Mouse (Mus musculus): ENCODE data around the gene Usp54. TPM values are rescaled to one million over a fixed set of nuclear protein-coding genes. Genes with fewer than 3 reads are reported as not detected.

Gene Usp54
- total and polyA plus RNA-seq, 3 experiments: 5.3 to 11.7 (median 5.4) TPM

DNA sequence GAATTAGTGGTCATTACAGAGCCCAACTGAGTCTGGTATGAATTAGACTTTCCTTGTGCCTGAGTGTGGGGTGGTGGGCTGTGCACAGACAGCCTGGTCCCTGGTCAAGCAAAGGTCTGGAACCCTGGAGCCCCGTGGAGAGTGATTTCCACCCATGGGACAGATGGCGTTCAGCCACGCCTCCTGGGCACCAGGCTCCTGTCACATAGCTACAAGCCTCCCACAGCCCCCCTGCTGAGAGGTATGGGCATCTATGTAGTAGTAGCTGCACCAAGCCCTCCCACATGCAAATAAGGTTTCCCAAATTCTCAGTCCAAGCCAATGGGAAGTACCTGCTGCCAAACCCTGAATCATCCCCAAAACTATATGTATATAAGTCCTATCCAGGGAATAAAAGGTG, 13.9 kb downstream of the Usp54 start:
- dilution Hi-C loops (cut with MboI; ENCODE audit: extremely low pct_ligation_motif_present, extremely low pct_unique_long_range_greater_than_20kb, low sequenced_read_pairs): no loop called here
- DNase-seq (ENCODE audit: extremely low read depth): no peak
- TF ChIP-seq UBTF (IDR thresholded peaks at IDR 0.05; ENCODE audit: low read depth, low read length) (no peak), NRF1 (IDR thresholded peaks at IDR 0.05; ENCODE audit: low read depth, low read length) (no peak), JUN (IDR thresholded peaks at IDR 0.05; ENCODE audit: insufficient read depth, low read depth, low read length) (no peak), ZMIZ1 (IDR thresholded peaks at IDR 0.05; ENCODE audit: low read depth, low read length) (no peak), RAD21 (IDR thresholded peaks at IDR 0.05; ENCODE audit: low read depth, low read length) (no peak), USF1 (IDR thresholded peaks at IDR 0.05; ENCODE audit: low read depth, low read length) (no peak), EP300 (IDR thresholded peaks at IDR 0.05; ENCODE audit: low read length) (no peak), BHLHE40 (IDR thresholded peaks at IDR 0.05; ENCODE audit: low read depth, low read length) (no peak)
- no peaks in the 10 kb centered on the region for H3K27me3 ChIP-seq (replicated peaks)
- no peaks in the 10 kb centered on the region for H3K9me3 ChIP-seq (replicated peaks; ENCODE audit: low read length)
- H3K4me1 ChIP-seq (ENCODE audit: control insufficient read depth in 1 of 2, insufficient read depth in 2 of 2): peaks cover 2 to 8% of the 10 kb centered on the region in 2 experiments; a peak in 2 of 4 replicates
- H3K79me2 ChIP-seq (replicated peaks; ENCODE audit: control insufficient read depth, extremely low read depth, insufficient read depth, poor library complexity, severe bottlenecking): peaks cover 3% of the 10 kb centered on the region; the same call in 1 of the 2 replicates
- no peak overlapping the region for H3K4me2 ChIP-seq (ENCODE audit: insufficient read depth, low read depth, poor library complexity, severe bottlenecking)
- no peak overlapping the region for H3K9ac ChIP-seq (ENCODE audit: insufficient read depth, low read depth)
- no peak overlapping the region for H3K27ac ChIP-seq (ENCODE audit: insufficient read depth, low read depth)
- H3K4me3 ChIP-seq (replicated peaks in 1 of 3; ENCODE audit: low read depth in 2 of 3, low read length in 2 of 3, poor library complexity in 1 of 3): no peak overlapping the region
- in situ Hi-C loops (cut with MboI; ENCODE audit: low pct_ligation_motif_present, low pct_unique_long_range_greater_than_20kb, low sequenced_read_pairs): no loop called here
- H3K36me3 ChIP-seq (replicated peaks in 1 of 2; ENCODE audit: control insufficient read depth in 1 of 2, insufficient read depth in 1 of 2, low read length in 1 of 2): peaks cover 0 to 29% of the 10 kb centered on the region in 2 experiments

- no peak overlapping the region for H3K9ac ChIP-seq (ENCODE audit: insufficient read depth, low read depth)
- peaks cover 2 to 8% of the 10 kb centered on the region in 2 experiments; a peak in 2 of 4 replicates for H3K4me1 ChIP-seq (ENCODE audit: control insufficient read depth in 1 of 2, insufficient read depth in 2 of 2)
- H3K27ac ChIP-seq (ENCODE audit: insufficient read depth, low read depth): no peak overlapping the region
- H3K27me3 ChIP-seq (replicated peaks): no peaks in the 10 kb centered on the region
- DNase-seq (ENCODE audit: extremely low read depth): no peak
- dilution Hi-C loops (cut with MboI; ENCODE audit: extremely low pct_ligation_motif_present, extremely low pct_unique_long_range_greater_than_20kb, low sequenced_read_pairs): no loop called here
- no peak overlapping the region for H3K4me3 ChIP-seq (replicated peaks in 1 of 3; ENCODE audit: low read depth in 2 of 3, low read length in 2 of 3, poor library complexity in 1 of 3)
- in situ Hi-C loops (cut with MboI; ENCODE audit: low pct_ligation_motif_present, low pct_unique_long_range_greater_than_20kb, low sequenced_read_pairs): no loop called here
- peaks cover 0 to 29% of the 10 kb centered on the region in 2 experiments for H3K36me3 ChIP-seq (replicated peaks in 1 of 2; ENCODE audit: control insufficient read depth in 1 of 2, insufficient read depth in 1 of 2, low read length in 1 of 2)
- no peaks in the 10 kb centered on the region for H3K9me3 ChIP-seq (replicated peaks; ENCODE audit: low read length)
- no peaks in the 10 kb centered on the region; the same call in 1 of the 2 replicates for H3K79me2 ChIP-seq (replicated peaks; ENCODE audit: control insufficient read depth, extremely low read depth, insufficient read depth, poor library complexity, severe bottlenecking)
- no peak overlapping the region for H3K4me2 ChIP-seq (ENCODE audit: insufficient read depth, low read depth, poor library complexity, severe bottlenecking)
- TF ChIP-seq NRF1 (IDR thresholded peaks at IDR 0.05; ENCODE audit: low read depth, low read length) (no peak), NELFE (IDR thresholded peaks at IDR 0.05; ENCODE audit: low read depth, low read length) (no peak), ETS1 (conservative IDR thresholded peaks at IDR 0.05; ENCODE audit: low read depth, low read length) (no peak), SIN3A (IDR thresholded peaks at IDR 0.05; ENCODE audit: low read length) (no peak), MYC (IDR thresholded peaks at IDR 0.05; ENCODE audit: low read depth, low read length) (no peak), ELF1 (IDR thresholded peaks at IDR 0.05; ENCODE audit: low read depth, low read length) (no peak), POLR2AphosphoS2 (IDR thresholded peaks at IDR 0.05; ENCODE audit: low read depth, low read length) (no peak), UBTF (IDR thresholded peaks at IDR 0.05; ENCODE audit: low read depth, low read length) (no peak), E2F4 (IDR thresholded peaks at IDR 0.05; ENCODE audit: insufficient replicate concordance, low read depth, low read length) (no peak), ZKSCAN1 (IDR thresholded peaks at IDR 0.05; ENCODE audit: borderline replicate concordance, low read depth, low read length) (no peak), KAT2A (IDR thresholded peaks at IDR 0.05; ENCODE audit: insufficient replicate concordance, low read length) (no peak), PAX5 (IDR thresholded peaks at IDR 0.05; ENCODE audit: low read length) (no peak)
Observed at GRCm38 (mm10) chr14:20626447-20626846, 14.4 kb downstream of the Usp54 start.

All from CH12.LX (cell line).